Mouse (Mus musculus): ENCODE data around the gene Wfs1. TPM values are rescaled to one million over a fixed set of nuclear protein-coding genes. Genes with fewer than 3 reads are reported as not detected.
"Not testable (repeated sequence)": the region's sequence is repeated elsewhere in the genome, so short reads cannot be mapped to it uniquely, and the experiment has no call there.

The Wfs1 gene
- polyA plus RNA-seq, 1 experiment from 2014 or later: 10.0 TPM

GRCm38 (mm10) chr5:36945102-36945701 is 43.8 kb downstream of the Wfs1 start:
- Histone ChIP-seq H3K27ac (replicated peaks) (no peak overlapping the region), H3K36me3 (replicated peaks) (no peaks in the 10 kb centered on the region), H3K27me3 (replicated peaks; ENCODE audit: low read depth, poor library complexity, severe bottlenecking) (peaks cover 16% of the 10 kb centered on the region), H3K4me1 (peaks cover 4% of the 10 kb centered on the region; the same call in 1 of the 2 replicates), H3K4me3 (no peak overlapping the region), H3K9me3 (no peaks in the 10 kb centered on the region)
- WGBS: 53% methylated on average over 8 of the region's 8 CpGs
- no peak for DNase-seq (ENCODE audit: low spot score)

GRCm38 (mm10) chr5:36944552-36944951 is 44.5 kb downstream of the Wfs1 start:
- Histone ChIP-seq H3K36me3 (replicated peaks) (no peaks in the 10 kb centered on the region), H3K27ac (replicated peaks) (no peak overlapping the region), H3K4me1 (peaks cover 4% of the 10 kb centered on the region; the same call in 1 of the 2 replicates), H3K9me3 (no peaks in the 10 kb centered on the region), H3K4me3 (no peak overlapping the region), H3K27me3 (replicated peaks; ENCODE audit: low read depth, poor library complexity, severe bottlenecking) (peaks cover 11% of the 10 kb centered on the region)
- no peak for DNase-seq (ENCODE audit: low spot score)
- 67% methylated on average over 5 of the region's 5 CpGs for WGBS

GRCm38 (mm10) chr5:36942446-36942845 is 46.6 kb downstream of the Wfs1 start:
- 87% methylated on average over 2 of the region's 2 CpGs for WGBS
- Histone ChIP-seq H3K4me1 (peaks cover 4% of the 10 kb centered on the region; the same call in 1 of the 2 replicates), H3K27me3 (replicated peaks; ENCODE audit: low read depth, poor library complexity, severe bottlenecking) (no peaks in the 10 kb centered on the region), H3K9me3 (no peaks in the 10 kb centered on the region), H3K27ac (replicated peaks) (no peak overlapping the region), H3K36me3 (replicated peaks) (no peaks in the 10 kb centered on the region), H3K4me3 (no peak overlapping the region)
- no peak for DNase-seq (ENCODE audit: low spot score)

GRCm38 (mm10) chr5:36938991-36939390 is 50.0 kb downstream of the Wfs1 start:
- not testable (repeated sequence) for H3K4me3 ChIP-seq; H3K36me3 ChIP-seq (replicated peaks); H3K27me3 ChIP-seq (replicated peaks; ENCODE audit: low read depth, poor library complexity, severe bottlenecking); H3K9me3 ChIP-seq; H3K27ac ChIP-seq (replicated peaks); DNase-seq (ENCODE audit: low spot score)
- 71% methylated on average over 2 of the region's 2 CpGs for WGBS
- peaks cover 15% of the 10 kb centered on the region for H3K4me1 ChIP-seq

GRCm38 (mm10) chr5:36938021-36938420 is 51.0 kb downstream of the Wfs1 start:
- Histone ChIP-seq H3K36me3 (replicated peaks) (no peaks in the 10 kb centered on the region), H3K27ac (replicated peaks) (no peak overlapping the region), H3K9me3 (no peaks in the 10 kb centered on the region), H3K4me3 (no peak overlapping the region), H3K4me1 (peaks cover 25% of the 10 kb centered on the region), H3K27me3 (replicated peaks; ENCODE audit: low read depth, poor library complexity, severe bottlenecking) (no peaks in the 10 kb centered on the region)
- no peak for DNase-seq (ENCODE audit: low spot score)
- 91% methylated on average over 5 of the region's 5 CpGs for WGBS

- H3K36me3 ChIP-seq (replicated peaks): no peaks in the 10 kb centered on the region
- H3K4me1 ChIP-seq: peaks cover 29% of the 10 kb centered on the region
- no peak overlapping the region for H3K4me3 ChIP-seq
- H3K9me3 ChIP-seq: no peaks in the 10 kb centered on the region
- 84% methylated on average over 7 of the region's 7 CpGs for WGBS
- no peak for DNase-seq (ENCODE audit: low spot score)
- H3K27ac ChIP-seq (replicated peaks): no peak overlapping the region
- no peaks in the 10 kb centered on the region for H3K27me3 ChIP-seq (replicated peaks; ENCODE audit: low read depth, poor library complexity, severe bottlenecking)
Observed at GRCm38 (mm10) chr5:36936548-36936947, 52.5 kb downstream of the Wfs1 start.

- 66% methylated on average over 17 of the region's 17 CpGs for WGBS
- H3K4me3 ChIP-seq: no peak overlapping the region
- peaks cover 29% of the 10 kb centered on the region for H3K4me1 ChIP-seq
Observed at GRCm38 (mm10) chr5:36935486-36936473, 53.2 kb downstream of the Wfs1 start.

GRCm38 (mm10) chr5:36933383-36933782 is 55.6 kb downstream of the Wfs1 start:
- peaks cover 29% of the 10 kb centered on the region for H3K4me1 ChIP-seq
- no peaks in the 10 kb centered on the region for H3K9me3 ChIP-seq
- no peak overlapping the region for H3K4me3 ChIP-seq
- WGBS: 48% methylated on average over 8 of the region's 8 CpGs
- no peaks in the 10 kb centered on the region for H3K36me3 ChIP-seq (replicated peaks)
- H3K27ac ChIP-seq (replicated peaks): no peak overlapping the region
- peak; percentile 48 for DNase-seq (ENCODE audit: low spot score)
- H3K27me3 ChIP-seq (replicated peaks; ENCODE audit: low read depth, poor library complexity, severe bottlenecking): no peaks in the 10 kb centered on the region

More at GRCm38 (mm10) chr5:36935486-36936473, 53.2 kb downstream of the Wfs1 start:
- H3K9me3 ChIP-seq: no peaks in the 10 kb centered on the region
- H3K27ac ChIP-seq (replicated peaks): 0 out of 2 replicates have a peak overlapping the region, but pooled peaks have one; percentile 19
- H3K27me3 ChIP-seq (replicated peaks; ENCODE audit: low read depth, poor library complexity, severe bottlenecking): no peaks in the 10 kb centered on the region
- DNase-seq (ENCODE audit: low spot score): peak; percentile 25
- no peaks in the 10 kb centered on the region for H3K36me3 ChIP-seq (replicated peaks)

- Histone ChIP-seq H3K9me3 (no peaks in the 10 kb centered on the region), H3K4me3 (no peak overlapping the region), H3K27ac (replicated peaks) (no peak overlapping the region), H3K27me3 (replicated peaks; ENCODE audit: low read depth, poor library complexity, severe bottlenecking) (no peaks in the 10 kb centered on the region), H3K4me1 (peaks cover 21% of the 10 kb centered on the region), H3K36me3 (replicated peaks) (no peaks in the 10 kb centered on the region)
- no peak for DNase-seq (ENCODE audit: low spot score)
- 76% methylated on average over 3 of the region's 3 CpGs for WGBS
Observed at GRCm38 (mm10) chr5:36929376-36929775, 59.6 kb downstream of the Wfs1 start.

GRCm38 (mm10) chr5:36928701-36929100 is 60.3 kb downstream of the Wfs1 start:
- no peak overlapping the region for H3K4me3 ChIP-seq
- H3K27me3 ChIP-seq (replicated peaks; ENCODE audit: low read depth, poor library complexity, severe bottlenecking): no peaks in the 10 kb centered on the region
- no peak for DNase-seq (ENCODE audit: low spot score)
- H3K4me1 ChIP-seq: peaks cover 15% of the 10 kb centered on the region
- no peak overlapping the region for H3K27ac ChIP-seq (replicated peaks)
- WGBS: 48% methylated on average over 4 of the region's 4 CpGs
- no peaks in the 10 kb centered on the region for H3K36me3 ChIP-seq (replicated peaks)
- H3K9me3 ChIP-seq: no peaks in the 10 kb centered on the region

- H3K36me3 ChIP-seq (replicated peaks): no peaks in the 10 kb centered on the region
- 0 out of 2 replicates have a peak, but pooled peaks cover 4% of the 10 kb centered on the region for H3K4me1 ChIP-seq
- no peak for DNase-seq (ENCODE audit: low spot score)
- H3K27me3 ChIP-seq (replicated peaks; ENCODE audit: low read depth, poor library complexity, severe bottlenecking): no peaks in the 10 kb centered on the region
- no peaks in the 10 kb centered on the region for H3K9me3 ChIP-seq
- 62% methylated on average over 11 of the region's 11 CpGs for WGBS
- H3K4me3 ChIP-seq: no peak overlapping the region
- H3K27ac ChIP-seq (replicated peaks): no peak overlapping the region
Observed at GRCm38 (mm10) chr5:36923826-36924700, 64.9 kb downstream of the Wfs1 start.

- Histone ChIP-seq H3K4me3 (no peak overlapping the region), H3K27ac (replicated peaks) (no peak overlapping the region), H3K4me1 (peaks cover 8% of the 10 kb centered on the region; the same call in 1 of the 2 replicates), H3K36me3 (replicated peaks) (no peaks in the 10 kb centered on the region), H3K9me3 (no peaks in the 10 kb centered on the region), H3K27me3 (replicated peaks; ENCODE audit: low read depth, poor library complexity, severe bottlenecking) (no peaks in the 10 kb centered on the region)
- 76% methylated on average over 10 of the region's 10 CpGs for WGBS
- no peak for DNase-seq (ENCODE audit: low spot score)
Observed at GRCm38 (mm10) chr5:36922811-36923210, 66.2 kb downstream of the Wfs1 start.
